Mouse (Mus musculus): ENCODE results near the gene Trappc2l. TPM values are rescaled to one million over a fixed set of nuclear protein-coding genes. Genes with fewer than 3 reads are reported as not detected.
A peak's percentile ranks its signal among the peaks of the same experiment; 100 is the strongest.

The Trappc2l gene
- total RNA-seq, 2 experiments from 2014 or later, result 65.8 to 67.9 TPM

DNA sequence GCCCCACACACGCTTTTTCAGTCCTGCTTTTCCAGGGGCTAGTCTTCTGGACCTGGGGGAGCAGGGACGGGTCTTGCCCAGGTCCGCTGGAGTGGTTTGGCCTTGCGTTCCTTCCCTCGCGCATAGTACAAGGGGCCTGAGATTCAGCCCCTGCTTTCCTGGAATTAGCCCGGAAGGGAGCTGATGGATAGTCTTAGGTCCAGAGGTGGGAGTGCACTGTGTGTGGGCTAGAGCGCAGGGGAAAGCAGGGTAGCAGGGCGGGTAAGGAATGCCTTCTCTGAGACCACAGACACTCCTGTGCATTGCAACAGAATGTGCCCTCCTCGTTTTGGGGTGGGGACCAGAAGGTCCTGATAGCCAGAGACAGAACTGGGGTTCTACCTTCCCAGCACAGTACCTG lies 34.3 kb upstream of the Trappc2l start:
- DNase-seq, result no peak
- intact Hi-C loops (cut with DNase I), result no loop called here

DNA sequence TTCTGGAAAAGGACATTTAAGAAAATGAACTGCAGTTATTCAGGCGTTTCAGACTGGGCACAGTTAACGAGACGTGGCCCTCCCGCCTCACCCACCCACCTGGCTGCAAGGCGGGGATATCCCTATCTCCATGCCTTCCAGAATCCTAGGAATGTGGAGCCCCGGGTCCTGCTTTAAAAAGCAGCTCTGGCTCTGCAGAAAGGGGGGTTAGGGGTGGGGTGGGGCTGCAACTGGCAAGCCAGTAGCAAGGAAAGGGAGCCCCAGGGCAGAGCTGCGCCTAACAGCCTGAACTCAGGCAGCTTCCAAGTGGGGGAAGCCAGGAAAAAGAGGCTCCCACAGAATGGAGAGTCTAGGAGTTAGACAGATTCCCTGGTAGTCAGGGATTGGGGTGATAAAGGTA lies 32.2 kb upstream of the Trappc2l start:
- intact Hi-C loops (cut with DNase I), result no loop called here
- DNase-seq, result no peak

DNA sequence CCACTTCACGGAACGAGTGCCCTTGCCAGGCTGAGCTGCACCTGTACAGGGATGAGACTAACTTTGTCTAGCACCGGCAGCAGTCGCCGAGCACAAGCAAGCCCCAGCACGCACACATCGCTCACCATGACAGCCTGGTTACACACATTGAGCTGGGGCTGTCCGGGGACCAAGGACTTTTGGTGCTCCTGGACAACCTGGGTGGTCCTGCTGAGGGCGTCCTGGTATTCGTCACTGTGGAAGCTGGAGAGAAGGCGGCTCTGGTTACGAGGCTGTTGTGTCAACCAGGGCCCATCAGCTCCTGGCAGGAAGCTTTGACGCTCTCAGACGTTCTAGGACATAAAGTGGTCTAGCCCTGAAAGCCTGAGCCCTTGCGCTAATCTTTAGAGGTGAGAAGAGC lies 30.5 kb upstream of the Trappc2l start:
- no peak for DNase-seq
- intact Hi-C loops (cut with DNase I), result no loop called here

DNA sequence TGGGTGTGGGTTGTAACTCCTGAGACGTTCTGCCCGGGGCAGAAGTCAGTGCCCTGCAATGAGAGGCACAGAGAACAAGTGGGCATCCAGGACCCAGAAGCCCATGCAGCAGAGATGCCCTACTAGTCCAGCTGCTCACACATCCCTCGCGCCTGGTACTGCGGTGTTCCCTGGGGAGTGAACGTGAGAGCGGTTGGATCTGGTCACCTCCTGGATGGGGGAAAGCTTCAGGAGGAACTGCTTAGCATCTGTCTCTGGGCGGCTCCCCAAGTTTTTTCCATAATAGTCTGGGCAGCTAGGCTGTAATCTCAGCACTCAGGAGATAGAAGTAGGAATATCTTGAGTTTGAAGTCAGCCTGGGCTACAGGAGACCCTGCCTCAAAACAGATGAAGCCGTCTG lies 26.5 kb upstream of the Trappc2l start:
- intact Hi-C loops (cut with DNase I), result no loop called here
- DNase-seq, result no peak

DNA sequence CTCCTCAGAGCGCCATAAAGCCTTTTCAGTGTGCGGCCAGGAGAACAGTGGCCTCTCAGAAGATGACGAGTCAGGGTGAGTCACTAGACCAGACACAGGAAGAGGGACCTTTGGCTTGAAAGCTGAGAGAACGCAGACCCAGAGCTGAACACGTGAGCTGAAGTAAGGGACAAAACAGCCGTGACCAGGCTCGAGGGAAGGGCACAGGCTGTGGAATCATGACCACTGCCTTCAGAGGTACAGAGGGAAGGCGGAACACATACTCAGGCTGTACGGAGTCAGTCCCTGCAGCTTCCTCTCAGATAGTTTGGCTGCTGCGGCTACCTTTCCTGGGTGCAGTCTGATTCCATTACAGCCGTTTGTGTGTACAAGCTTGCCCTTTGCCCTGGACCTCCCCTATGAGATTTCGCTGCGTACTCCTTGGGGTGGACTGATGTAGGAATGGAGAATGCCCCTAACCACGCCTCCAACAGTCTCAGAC lies 26.0 kb upstream of the Trappc2l start:
- intact Hi-C loops (cut with DNase I), result no loop called here
- DNase-seq, result no peak

DNA sequence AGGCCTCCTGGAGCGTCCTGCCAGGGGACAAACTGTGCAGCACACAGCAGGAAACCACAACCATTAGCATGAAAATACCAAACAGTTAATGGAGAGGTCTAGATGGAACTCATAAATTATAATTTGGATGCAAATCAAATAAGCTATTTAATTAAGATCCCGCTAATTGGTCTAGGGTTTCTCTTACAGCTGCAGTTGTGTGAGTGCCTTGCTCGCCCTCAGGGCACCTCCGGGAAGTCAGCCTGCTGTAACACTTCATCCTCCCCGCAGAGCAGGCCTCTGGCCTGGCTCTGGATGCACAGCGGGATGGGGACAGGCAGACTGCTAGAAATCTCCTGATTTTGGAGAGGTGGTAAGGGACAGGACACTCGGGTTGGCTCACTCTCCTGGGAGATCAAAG lies 25.3 kb upstream of the Trappc2l start:
- no peak for DNase-seq
- intact Hi-C loops (cut with DNase I), result no loop called here

DNA sequence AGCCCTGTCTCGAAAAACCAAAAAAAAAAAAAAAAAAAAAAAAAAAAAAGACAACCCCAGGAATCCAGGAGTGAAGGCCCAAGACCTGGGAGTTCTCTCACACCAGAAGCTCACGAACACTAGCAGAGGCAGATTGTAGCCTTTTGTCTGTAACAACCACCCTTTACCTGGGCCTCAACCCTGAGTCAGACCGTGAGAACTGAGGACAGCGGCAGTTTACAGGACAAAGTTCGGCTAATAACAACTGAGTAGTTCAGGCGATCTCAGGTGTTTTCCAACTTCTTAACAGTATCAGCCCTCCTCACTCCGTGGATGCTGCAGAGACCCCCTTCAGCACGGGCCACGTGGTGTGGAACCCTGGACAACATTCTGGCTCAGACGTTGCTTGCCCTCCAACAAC lies 24.7 kb upstream of the Trappc2l start:
- intact Hi-C loops (cut with DNase I), result no loop called here
- no peak for DNase-seq

DNA sequence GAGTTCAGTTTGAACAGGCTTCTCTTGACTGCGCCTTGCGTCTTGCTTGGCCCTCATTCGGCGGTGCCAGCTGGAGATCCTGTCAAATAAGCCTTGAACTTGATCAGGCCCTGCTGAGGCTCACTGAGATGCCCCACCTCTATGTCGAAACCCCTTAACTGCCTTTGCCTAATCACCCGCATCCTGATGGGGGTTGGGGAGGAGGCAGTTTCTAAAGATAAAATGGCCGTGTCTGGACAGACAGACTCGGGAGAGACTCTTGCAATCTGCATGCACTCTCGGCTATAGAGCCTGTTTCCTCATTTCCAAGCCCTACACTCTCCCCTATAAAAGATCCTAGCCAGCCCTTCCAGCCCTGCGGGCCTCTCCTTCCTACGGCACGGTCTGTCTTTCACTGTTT lies 18.2 kb upstream of the Trappc2l start:
- no peak for DNase-seq
- intact Hi-C loops (cut with DNase I), result no loop called here

DNA sequence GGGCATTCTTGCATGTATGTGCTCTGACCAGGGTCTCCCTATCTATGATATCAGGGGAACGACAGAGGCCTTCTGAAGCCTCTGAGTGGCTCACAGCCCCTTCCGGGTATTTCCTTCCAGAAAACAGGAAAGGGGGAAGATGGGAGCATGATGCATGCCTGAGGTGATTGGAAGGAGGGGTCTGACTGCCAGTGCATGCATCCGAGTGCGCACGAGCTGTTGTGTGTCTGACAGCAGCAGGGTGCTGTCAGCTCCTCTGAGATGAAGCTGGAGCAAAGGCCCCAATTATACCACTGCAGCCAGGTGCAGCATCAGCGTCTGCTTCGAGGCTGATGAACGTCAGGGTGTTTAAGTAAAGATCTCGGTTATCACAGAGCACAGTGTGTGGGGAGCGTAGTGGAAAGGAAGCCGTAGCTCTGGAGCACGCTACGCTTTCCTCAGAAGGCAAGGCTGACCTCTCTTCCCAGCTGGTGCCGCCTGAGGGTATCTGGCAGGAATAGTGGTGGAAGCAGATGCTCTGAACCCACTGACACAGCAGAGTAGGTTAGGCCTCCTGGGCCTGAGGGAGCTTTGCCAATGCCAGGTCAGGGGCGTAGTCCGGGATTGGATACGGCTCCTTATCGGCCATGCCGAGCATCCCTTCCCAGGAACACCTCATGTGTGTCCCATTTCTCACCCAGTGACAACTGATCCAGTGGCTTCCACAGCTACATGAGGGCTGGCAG lies 17.5 kb upstream of the Trappc2l start:
- intact Hi-C loops (cut with DNase I), result no loop called here
- no peak for DNase-seq

DNA sequence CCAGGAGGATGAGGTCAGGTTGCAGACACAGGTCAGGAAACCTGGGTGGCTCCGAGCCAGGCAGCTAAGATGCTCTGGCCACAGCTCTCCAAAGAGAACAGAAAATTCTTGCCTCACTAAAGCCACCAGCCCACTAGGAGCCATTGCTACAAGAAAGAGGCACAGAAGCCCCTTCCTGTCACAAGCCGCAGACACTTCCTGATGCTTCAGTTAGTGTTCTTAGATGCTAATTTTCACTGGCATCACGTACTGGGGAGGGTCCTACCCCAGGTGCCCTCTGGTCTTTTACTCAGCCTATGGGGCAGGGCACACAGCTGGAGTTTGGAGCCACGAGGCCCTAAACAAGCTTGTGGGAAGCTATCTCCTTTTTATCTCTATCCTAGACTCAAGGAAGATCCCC lies 15.4 kb upstream of the Trappc2l start:
- intact Hi-C loops (cut with DNase I), result no loop called here
- DNase-seq, result no peak

DNA sequence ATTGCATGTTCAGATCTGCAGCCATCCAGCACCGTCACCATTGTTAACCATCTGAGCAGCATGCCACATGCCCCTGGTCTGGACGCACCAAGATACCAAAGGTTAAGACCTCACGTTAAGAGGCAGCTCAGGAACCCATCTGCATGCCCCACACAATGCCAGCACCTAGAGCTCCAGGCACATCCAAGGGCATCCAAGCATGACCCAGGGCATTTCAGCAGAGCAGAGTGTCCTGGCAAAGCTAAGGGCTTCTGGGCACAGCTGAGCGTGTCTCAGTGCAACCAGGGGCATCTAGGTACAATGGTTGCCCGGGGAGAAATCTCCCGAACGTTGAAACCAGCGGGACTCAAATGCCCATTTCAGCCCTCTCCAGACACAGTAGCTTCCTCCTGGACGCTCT lies 10.8 kb upstream of the Trappc2l start:
- intact Hi-C loops (cut with DNase I), result no loop called here
- no peak for DNase-seq

DNA sequence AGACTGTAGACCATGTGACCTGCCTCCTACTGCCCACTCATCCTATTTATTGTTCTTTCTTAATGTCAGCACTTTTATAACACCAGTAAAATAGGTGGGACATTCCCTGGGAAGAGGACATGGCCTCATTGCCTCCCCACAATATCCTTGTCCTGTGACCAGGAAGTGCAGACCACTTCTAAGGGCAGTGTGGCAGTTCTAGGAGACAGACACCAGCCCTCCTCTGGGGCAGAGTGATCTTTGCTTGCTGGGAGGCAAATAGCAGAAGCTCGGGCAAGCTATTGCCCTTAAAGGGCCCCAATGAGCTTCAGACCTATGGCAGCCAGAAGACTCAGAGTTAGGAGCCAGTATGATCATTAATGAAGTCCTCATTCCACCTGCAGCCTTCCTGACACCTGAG lies 6.8 kb upstream of the Trappc2l start:
- intact Hi-C loops (cut with DNase I), result no loop called here
- DNase-seq, result no peak

DNA sequence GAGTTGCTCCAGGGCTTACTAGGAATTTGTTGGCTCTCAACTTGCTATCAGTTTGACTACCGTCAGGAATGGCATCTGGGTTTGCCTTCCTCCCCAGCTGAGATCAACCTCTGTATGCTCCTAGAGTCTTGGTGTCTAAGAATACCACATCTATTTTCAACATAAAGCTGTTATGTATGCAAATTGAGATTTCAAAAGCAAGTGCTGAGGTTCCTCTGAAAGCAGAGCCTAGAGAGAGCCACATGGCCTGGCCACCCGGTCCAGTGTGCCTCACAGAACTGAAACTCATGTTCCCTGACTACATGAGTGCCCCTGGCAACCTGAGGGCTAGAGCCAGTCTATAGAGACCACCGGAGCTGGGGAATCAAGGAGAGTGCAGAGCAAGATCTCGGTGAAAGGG lies 6.1 kb upstream of the Trappc2l start:
- no peak for DNase-seq
- intact Hi-C loops (cut with DNase I), result no loop called here

DNA sequence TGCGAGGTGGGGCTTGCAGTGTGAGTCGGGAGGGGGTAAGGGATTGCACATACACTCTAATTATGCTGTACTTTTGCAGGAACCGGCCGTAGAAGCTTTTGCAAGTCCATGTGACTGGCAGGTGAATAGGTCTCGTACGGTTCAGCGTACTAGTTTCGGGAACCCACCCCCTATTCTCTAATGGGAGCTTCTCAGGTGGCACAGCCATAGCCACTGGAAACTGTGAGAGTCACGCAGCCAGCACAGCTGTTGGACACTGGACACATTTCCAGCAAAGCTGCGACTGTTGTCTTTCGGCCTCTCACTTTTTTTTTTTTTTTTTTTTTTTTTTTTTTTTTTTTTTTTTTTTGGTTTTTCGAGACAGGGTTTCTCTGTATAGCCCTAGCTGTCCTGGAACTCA lies 4.6 kb upstream of the Trappc2l start:
- intact Hi-C loops (cut with DNase I), result no loop called here
- DNase-seq, result no peak

DNA sequence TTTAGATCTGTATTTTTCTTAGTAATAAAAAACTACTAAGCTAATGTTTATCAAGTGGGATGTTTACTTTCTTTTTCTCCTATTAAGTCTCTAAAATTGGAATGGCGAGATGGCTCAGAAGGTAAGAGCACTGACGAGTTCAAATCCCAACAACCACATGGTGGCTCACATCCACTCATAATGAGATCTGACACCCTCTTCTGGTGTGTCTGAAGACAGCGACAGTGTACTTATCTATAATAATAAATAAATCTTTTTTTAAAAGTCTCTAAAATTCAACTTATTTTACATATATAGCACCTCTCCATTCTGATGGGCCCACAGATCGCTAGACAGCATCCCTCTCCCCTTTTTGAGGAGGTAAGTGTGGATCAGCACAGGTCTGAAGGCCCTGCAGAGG lies 1.2 kb upstream of the Trappc2l start:
- intact Hi-C loops (cut with DNase I), result loop anchor here (2.0 kb wide), 1 partner anchor 35 kb away; no protein-coding TSS in a partner anchor
- DNase-seq, result no peak

DNA sequence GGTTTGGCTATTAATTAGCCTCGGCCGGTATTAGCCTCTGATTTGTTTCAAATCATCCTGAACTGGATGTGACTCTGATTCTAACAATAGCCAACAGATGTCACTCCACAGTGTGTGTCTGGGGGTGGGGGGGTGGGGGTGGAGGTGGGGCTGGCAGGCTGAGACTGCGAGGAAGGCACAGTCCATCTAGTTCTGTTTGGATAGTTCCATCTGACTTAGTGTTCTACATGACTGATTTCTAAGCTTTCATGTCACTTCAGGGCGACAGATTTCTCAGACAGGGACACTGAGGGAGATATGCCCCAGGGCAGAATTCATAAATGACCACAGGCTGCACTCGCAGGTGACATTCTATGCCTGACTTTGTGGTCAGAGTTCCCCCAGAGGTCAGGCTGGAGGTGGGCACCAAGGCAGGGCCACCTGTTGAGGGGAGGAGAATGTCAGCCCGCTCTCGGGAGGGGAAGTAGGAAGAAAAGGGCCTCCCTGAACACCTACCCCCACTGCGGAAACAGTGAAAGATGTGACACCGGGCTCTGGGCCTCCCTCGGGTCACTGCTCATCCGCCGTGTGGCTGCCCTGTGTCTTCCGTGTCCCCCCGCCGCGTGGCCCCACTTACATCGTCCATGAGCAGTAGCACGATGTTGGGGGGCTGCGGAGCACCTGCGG lies 695 bp upstream of the Trappc2l start:
- no peak for DNase-seq
- intact Hi-C loops (cut with DNase I), result loop anchor here (2.0 kb wide), 1 partner anchor 36 kb away; no protein-coding TSS in a partner anchor

DNA sequence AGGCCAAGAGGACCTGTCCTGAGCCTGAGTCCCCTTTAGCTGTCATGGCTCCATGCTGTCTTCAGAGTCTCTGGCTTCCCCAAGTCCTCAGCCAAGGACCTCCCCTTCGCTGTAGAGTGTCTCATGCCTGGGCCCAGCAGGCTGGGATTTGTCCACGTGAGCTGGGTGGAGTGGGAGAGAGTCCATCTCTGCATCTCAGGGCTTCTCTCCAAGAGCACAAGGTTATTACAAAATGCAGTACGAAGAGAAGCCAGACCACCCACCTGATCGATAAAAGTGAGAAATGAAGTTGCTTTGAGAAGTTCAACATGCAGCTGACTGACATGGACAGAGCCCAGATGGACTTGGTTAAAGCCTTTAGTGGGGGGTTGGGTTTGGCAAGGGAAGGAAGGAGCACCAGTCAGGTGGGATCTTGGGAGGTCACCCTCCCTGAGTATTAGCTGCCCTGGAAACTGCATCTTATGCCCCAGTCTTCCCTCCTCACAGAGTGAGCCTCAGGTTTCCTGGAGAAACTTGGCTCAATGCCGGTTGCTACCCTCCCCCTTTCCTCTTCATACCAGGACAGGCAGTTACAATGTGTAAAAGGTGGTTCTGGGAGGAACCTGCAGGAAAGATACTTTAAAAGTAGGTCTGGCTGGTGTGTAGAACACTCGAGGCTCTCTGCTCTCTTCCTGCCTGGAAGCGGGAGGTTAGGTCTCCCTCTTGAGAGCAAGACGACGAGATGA lies 4.9 kb downstream of the Trappc2l start:
- no peak for DNase-seq
- intact Hi-C loops (cut with DNase I), result loop anchor here (2.0 kb wide), 1 partner anchor 116 kb away; no protein-coding TSS in a partner anchor

DNA sequence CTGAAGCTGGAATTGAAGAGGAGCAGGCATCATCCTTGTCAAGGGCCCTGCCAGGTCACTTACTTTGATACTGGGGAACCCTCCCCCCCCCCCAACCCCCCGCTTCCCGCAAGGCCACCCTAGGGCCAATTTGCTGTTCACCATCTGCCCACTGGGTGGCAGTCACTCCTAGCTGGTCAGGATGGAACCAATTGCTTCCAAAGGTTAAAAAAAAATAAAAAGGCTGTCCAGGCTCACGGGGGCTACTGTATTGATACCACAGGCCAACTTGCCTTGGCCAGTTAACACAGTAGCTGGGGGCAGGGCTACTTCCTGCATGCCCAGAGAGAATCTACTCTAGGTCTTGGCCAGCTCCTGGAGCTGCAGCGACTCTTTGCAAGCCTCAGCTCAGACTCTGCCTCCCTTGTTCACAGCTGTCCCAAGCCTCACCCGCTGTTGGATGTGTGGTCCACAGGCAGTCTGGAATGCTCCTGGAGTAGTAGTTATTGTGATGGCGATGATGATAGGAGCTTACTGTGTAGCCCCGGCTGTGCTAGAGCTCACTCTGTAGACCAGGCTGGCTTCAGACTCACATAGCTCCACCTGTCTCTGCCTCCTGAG lies 6.6 kb downstream of the Trappc2l start:
- intact Hi-C loops (cut with DNase I), result loop anchor here (1.0 to 2.0 kb wide), 3 partner anchors 61 to 212 kb away; no protein-coding TSS in a partner anchor
- peak; percentile 87 to 91 for DNase-seq

DNA sequence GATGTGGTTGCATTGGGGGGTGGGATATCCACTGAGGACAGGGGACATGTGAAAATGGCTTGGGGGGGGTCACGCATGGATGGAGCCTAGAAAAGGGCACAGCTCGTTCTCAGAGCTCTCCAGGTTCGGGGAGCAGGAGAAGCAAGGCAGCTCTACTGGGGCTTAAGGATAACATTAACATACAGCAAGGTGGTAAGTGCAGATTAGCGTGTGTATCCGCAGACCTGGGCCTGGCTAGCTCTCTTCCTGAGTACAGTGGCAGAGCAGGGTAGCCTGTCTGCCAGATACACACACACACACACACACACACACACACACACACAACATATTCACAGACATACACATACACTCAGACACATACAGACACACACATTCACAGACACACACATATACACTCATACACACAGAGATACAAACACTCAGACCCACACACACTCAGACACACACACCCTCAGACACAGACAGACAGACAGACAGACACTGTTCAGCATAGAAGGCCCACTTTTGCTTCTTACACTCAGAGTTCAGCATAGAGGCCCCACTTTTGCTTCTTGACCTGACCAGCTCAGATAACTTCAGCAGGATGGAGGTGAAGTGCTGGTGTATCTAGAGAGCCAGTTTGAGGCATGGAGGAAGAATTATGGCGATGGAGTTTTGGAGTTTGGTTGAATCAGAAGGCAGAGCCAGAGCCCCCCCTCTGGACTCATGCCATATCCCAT lies 7.4 kb downstream of the Trappc2l start:
- intact Hi-C loops (cut with DNase I), result loop anchor here (1.0 to 2.0 kb wide), 2 partner anchors 60 to 211 kb away; no protein-coding TSS in a partner anchor
- DNase-seq, result no peak

DNA sequence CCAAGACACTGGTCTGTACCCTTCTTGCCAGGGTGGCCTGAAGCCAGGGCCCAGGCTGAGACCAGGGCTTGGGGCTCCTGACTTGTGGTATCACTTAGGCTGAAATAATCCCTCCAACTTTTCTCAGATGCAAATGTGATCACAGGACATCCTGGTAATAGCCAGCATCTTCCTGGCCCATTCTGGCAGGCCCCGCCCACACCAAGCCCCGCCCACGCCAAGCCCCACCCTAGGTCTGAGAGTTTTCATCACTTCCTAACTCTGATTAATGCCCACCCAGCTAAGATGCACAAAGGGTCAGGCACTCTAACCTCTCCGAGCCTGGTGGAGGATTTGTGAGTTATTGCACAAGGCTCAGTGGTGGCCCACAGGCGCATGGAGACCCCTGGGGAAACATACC lies 9.0 kb downstream of the Trappc2l start:
- DNase-seq, result no peak
- intact Hi-C loops (cut with DNase I), result no loop called here

Measured in heart, postnatal 36 days (tissue).